Comparison of ENCODE assay signal across 10 mouse cellular contexts in genomic region chr4:145096481-145097039, GRCm38 (mm10).
A peak's percentile ranks its signal among the peaks of the same experiment; 100 is the strongest.
DNase-seq lines count a peak whose midpoint lies in the region; ATAC-seq and TF ChIP-seq lines count a peak whose summit lies in the region.
"Had no signal": no experiment of that assay in that cellular context is flagged by ENCODE, and none has a peak within 500 bp of the region (broad histone marks: within the 10 kb centered on the region; RNA-seq: fewer than 3 reads in every experiment).

No protein-coding gene starts in this region.

- H3K9me3 ChIP-seq in heart, embryonic 16.5 days (replicated peaks; ENCODE audit: control insufficient read depth, low read length): no peaks in the 10 kb centered on the region
- no peaks in the 10 kb centered on the region for H3K9me3 ChIP-seq in limb, embryonic 15.5 days

- no peak overlapping the region for H3K4me3 ChIP-seq in heart, embryonic 16.5 days (ENCODE audit: low read length)
- H3K4me3 ChIP-seq in cerebellum, adult 2 months (replicated peaks; ENCODE audit: insufficient read depth, low read depth, low read length): no peak overlapping the region
- no peak overlapping the region for H3K4me3 ChIP-seq in limb, embryonic 15.5 days

- WGBS in heart, embryonic 16.5 days: 81% methylated on average over 5 of the region's 5 CpGs
- WGBS in cerebellum, adult 2 months: 21% methylated on average over 5 of the region's 5 CpGs
- WGBS in limb, embryonic 15.5 days: 53% methylated on average over 5 of the region's 5 CpGs

- H3K27me3 ChIP-seq in heart, embryonic 16.5 days (ENCODE audit: control insufficient read depth, insufficient read depth, low read length): no peaks in the 10 kb centered on the region
- no peaks in the 10 kb centered on the region for H3K27me3 ChIP-seq in cerebellum, adult 2 months (ENCODE audit: control insufficient read depth, insufficient read depth, low read length)
- H3K27me3 ChIP-seq in limb, embryonic 15.5 days: no peaks in the 10 kb centered on the region

- H3K27ac ChIP-seq in heart, embryonic 16.5 days (ENCODE audit: low read length): peak overlapping the region; percentile 42; the same call in 1 of the 2 replicates
- peak overlapping the region; percentile 59; the same call in 1 of the 2 replicates for H3K27ac ChIP-seq in cerebellum, adult 2 months (ENCODE audit: insufficient read depth, low read length)
- H3K27ac ChIP-seq in limb, embryonic 15.5 days: peak overlapping the region; percentile 73
- H3K27ac ChIP-seq: kidney, postnatal 0 days had no signal

- intact Hi-C loops in heart, postnatal 10 days (cut with DNase I): no loop called here

- peaks cover 59% of the 10 kb centered on the region for H3K36me3 ChIP-seq in heart, embryonic 16.5 days (ENCODE audit: control insufficient read depth, insufficient read depth)
- H3K36me3 ChIP-seq in limb, embryonic 15.5 days: peaks cover 67% of the 10 kb centered on the region

- no peak overlapping the region for H3K4me2 ChIP-seq in heart, embryonic 16.5 days (ENCODE audit: low read depth, low read length)
- H3K4me2 ChIP-seq in limb, embryonic 15.5 days: no peak overlapping the region
- H3K4me2 ChIP-seq: lung, embryonic 14.5 days had no signal

- no peak for TF ChIP-seq POLR2A in cerebellum, adult 2 months (IDR thresholded peaks at IDR 0.05; ENCODE audit: borderline replicate concordance, insufficient read depth, low read length)

- no peak for DNase-seq in heart, postnatal 10 days
- DNase-seq in cerebellum, adult 2 months: peak; percentile 60 to 82
- peak; percentile 28 for DNase-seq in fibroblast of lung, adult 2 months (ENCODE audit: low read depth)
- no peak for DNase-seq in kidney, adult 18-20 months
- no peak for DNase-seq in urinary bladder, postnatal 14 days (ENCODE audit: low spot score)
- no peak for DNase-seq in embryo, embryonic 10.5 days (ENCODE audit: low spot score)
- DNase-seq: lung, embryonic 14.5 days had no signal

- no peak for TF ChIP-seq CTCF in cerebellum, adult 2 months (IDR thresholded peaks at IDR 0.05; ENCODE audit: borderline replicate concordance, insufficient read depth, low read depth, low read length)

- no peaks in the 10 kb centered on the region for H3K4me1 ChIP-seq in heart, embryonic 16.5 days (ENCODE audit: control insufficient read depth, insufficient read depth, low read length)
- peaks cover 32% of the 10 kb centered on the region for H3K4me1 ChIP-seq in cerebellum, adult 2 months (ENCODE audit: control insufficient read depth, insufficient read depth, low read length)
- peaks cover 12% of the 10 kb centered on the region for H3K4me1 ChIP-seq in limb, embryonic 15.5 days

- no peak for ATAC-seq in heart, embryonic 16.5 days (replicated peaks; ENCODE audit: extremely low read depth, insufficient read depth, low FRiP score)
- ATAC-seq in limb, embryonic 15.5 days (ENCODE audit: insufficient number of reproducible peaks, low FRiP score, low TSS enrichment, low read depth): no peak

- no peak overlapping the region for H3K9ac ChIP-seq in heart, embryonic 16.5 days (ENCODE audit: low read length)
- no peak overlapping the region for H3K9ac ChIP-seq in limb, embryonic 15.5 days
- H3K9ac ChIP-seq: lung, embryonic 14.5 days had no signal

Comparison
In these comparisons a context has a peak if more than half of its experiments do, and no peak if none do; other contexts are left out.
1. DNase-seq: peak in cerebellum, adult 2 months (2 of 2) and fibroblast of lung, adult 2 months (single experiment); none in heart, postnatal 10 days (0 of 2), kidney, adult 18-20 months (single experiment), urinary bladder, postnatal 14 days (single experiment) and embryo, embryonic 10.5 days (single experiment).
2. Peak in every context shown above with its lines, with median percentiles within 50 percentile points of each other: H3K27ac ChIP-seq.